Mouse (Mus musculus): ENCODE results near the gene Tmx2.
A peak's percentile ranks its signal among the peaks of the same experiment; 100 is the strongest.

Tmx2 gene

DNA sequence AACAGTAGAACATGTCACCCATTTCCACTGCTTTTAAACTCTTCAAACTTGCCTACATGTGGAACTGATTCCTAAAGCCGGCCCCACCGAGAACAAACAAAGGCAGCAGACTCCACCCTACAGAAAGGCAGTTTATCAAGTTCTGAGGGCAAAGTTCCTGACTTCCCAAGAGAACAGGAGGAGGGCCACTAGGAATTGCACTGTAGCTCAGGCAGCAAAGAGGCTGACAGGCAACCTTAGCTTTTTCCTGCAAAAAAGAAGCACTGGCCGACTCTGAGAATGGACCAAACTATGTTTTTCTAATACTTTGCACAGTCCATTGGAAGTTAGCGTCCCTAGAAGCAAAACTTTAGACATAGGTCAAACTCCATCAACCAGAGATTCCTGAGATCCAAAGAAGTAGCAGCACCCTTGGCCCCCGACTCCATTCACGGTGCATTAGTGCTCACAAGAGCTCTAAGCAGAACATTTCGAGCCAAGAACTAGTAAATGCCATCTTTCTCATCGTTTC lies 42.7 kb downstream of the Tmx2 start:
- peak; percentile 55 for DNase-seq

DNA sequence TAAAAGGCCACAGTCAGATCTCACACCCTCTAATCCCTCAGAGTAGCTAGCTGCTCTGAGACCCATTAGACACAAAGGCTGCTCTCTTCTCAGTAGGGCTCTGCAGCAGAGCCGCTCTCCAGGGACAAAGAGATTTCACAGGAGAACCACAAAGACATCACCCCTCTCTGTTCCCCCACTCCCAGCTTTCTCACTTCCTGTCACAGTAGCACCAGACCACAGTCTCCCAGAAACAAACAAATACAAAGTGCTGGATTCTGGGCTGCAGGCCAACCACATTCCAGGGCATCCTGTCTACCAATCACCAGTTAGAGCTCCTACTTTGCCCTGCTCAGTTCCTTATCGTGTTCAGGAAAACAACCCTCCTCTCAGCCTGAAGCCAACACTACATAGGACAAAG lies 43.3 kb downstream of the Tmx2 start:
- DNase-seq, result peak; percentile 94

DNA sequence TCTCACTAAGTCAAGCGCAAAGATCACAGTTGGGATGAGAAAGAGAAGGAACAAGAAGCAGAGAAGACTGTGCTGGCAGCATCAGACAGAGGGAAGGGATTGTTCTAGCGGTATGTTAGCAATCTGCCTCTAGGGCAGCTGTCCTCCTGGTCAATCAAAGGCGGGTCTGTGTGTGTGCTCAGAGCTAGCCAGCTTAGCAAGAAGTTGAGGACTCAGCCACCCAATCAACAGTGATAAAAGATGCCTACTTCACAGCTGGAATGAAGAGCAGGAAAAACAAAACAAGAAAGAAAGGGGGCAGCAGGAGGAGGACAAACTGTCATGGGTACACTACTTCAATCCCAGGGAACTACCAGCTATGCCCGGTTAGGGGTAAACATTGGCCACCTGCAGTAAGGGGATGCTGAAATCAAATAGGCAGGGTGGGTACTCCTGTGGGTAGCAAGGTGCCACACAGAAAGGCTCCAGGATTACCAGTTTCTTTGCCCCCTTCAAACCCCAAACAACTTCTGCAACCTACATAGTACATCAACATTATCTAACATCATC lies 43.9 kb downstream of the Tmx2 start:
- no peak for DNase-seq

DNA sequence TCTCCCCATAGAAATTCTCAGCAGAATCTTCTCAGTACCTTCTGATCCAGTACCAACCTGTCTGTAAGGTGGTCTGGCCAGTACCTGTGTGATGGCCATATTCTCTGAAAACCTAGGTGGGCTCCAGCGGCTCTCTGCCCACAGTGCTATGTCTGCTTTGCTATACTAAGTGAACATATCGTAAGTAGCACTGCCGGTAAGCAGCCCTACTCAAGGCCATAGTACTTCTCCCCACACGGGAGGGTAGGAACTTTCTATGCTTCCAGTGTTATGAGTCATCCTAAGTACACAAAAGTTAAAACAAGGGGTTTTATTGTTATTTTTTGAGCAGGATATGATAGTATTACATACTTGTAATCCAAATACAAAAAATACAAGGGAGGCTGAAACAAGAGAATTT lies 44.9 kb downstream of the Tmx2 start:
- DNase-seq, result no peak

- peak; percentile 47 for DNase-seq
These were observed 45.9 kb downstream of the Tmx2 start for GRCm38 (mm10) chr2:84632999-84633398.

DNA sequence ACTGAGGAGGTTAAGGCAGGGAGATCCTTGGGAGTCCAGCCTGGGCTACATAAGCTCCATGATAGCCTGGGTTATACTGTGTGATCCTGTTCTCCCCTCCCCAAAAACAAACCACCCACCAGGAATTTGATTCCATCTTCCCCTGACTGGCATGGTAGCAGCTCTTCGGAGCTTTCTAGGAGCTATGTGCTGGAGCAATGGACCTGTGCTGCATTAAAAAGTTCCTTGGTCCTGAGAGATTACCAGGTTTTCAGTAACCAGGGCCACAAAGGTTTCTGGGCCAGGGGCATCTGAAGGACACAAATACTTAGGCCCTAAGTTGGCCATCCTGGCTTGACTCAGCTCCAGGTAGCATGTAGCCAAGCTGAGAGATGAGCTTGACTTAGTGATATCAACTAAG lies 46.9 kb downstream of the Tmx2 start:
- DNase-seq, result no peak

DNA sequence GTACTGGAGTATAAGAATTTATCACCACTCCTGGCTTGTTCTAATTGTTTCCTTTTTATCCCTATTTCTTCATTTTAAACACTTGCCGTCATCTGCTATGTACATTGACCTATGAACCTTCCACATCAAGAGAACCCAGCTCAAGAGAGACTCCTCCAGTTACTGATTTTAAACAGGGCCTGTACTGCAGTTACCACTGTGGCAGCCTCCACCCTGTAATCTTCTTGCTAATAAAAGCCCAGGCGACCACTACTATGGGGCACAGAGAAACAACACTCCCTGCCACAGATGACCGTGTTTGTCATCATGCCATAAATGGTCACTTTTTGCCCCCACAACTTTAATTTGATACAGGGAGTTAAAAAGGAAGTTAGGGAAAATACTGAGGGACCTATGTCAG lies 51.9 kb downstream of the Tmx2 start:
- no peak for DNase-seq

GRCm38 (mm10) chr2:84626366-84626975 lies 52.5 kb downstream of the Tmx2 start:
- no peak for DNase-seq

GRCm38 (mm10) chr2:84624201-84624600 lies 54.7 kb downstream of the Tmx2 start:
- no peak for DNase-seq

DNA sequence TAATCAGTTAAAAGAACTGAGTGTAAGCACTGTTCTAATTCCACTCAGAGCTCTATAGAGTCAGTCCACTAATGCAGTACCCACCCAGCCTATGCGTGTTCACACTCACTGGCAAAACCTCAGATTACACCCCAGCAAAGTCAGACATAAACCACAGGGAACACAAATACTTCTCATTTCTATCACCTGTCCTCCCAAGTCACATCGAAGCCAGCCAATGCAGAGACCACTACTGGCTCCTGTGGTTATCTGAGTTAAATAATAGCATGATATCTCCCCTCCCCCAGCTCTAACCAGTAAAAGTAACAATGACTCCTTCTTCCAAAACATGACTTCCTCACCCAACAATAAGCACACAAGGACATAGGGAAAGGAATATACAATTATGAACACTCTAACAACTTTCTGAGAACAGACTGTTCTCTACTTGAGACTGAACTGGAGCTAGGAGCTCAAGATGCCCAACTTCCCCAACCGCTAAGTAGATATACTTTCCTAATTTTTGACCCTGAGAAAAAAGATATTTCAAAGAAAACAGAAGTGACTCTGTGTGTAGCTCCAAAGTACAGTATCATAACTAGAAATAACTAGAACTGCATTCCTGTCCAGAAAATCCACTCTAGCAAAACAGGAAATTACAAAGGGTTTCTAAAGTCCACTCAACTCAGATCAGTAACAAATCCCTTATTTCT lies 55.4 kb downstream of the Tmx2 start:
- no peak for DNase-seq

DNA sequence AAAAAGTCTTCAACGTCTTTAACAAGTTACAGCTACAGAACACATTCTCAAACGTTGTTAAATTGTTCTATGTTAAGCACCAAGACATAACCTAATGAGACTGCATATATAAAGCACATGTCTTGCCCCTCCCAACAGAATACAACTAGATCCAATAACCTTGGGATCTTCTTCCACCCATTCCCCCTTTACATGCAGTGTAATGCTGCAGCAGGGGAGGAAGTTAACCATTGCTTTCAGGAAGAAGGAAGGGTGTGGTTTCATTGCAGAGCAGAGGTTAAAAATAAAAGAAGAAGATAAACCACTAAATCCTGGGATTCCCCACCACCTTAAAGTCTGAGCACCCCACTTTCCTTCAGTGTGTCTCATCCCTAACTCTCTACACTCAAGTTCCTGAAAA lies 56.3 kb downstream of the Tmx2 start:
- no peak for DNase-seq
